Mouse (Mus musculus) kidney, embryonic 15.5 days (tissue): ENCODE measurements at regions not wholly inside any gene's neighbourhood (a gene's known extent, or its start where the extent isn't known, plus 50 kb on each side); places are given as distances from the start of the nearest gene placed in this dataset.

Experiments used
- ATAC-seq: fragments of 200-750 bp; cut with Nextera tagmentation; replicated peaks from 2 replicates; pipeline ENCODE4 v1.8.0; 2017; ENCODE audit warnings: moderate TSS enrichment; ENCODE audit not compliant: low FRiP score
- H3K27ac ChIP-seq: fragments of 300-500 bp; sonication (generic); 2 replicates; pipeline ENCODE4 v1.5.1; 2015; ENCODE audit warnings: mild to moderate bottlenecking, inconsistent platforms
- H3K27me3 ChIP-seq: fragments of 300-500 bp; sonication (generic); 2 replicates; pipeline ENCODE4 v1.6.1; 2015; ENCODE audit warnings: inconsistent platforms
- H3K36me3 ChIP-seq: fragments of 300-500 bp; sonication (generic); 2 replicates; pipeline ENCODE4 v1.6.1; 2015; ENCODE audit warnings: inconsistent platforms
- H3K4me1 ChIP-seq: fragments of 300-500 bp; sonication (generic); 2 replicates; pipeline ENCODE4 v1.6.1; 2015; ENCODE audit warnings: inconsistent platforms
- H3K4me2 ChIP-seq: fragments of 300-500 bp; sonication (generic); 2 replicates; pipeline ENCODE4 v1.6.1; 2015; ENCODE audit warnings: moderate library complexity, mild to moderate bottlenecking, inconsistent platforms
- H3K4me3 ChIP-seq: fragments of 300-500 bp; sonication (generic); replicated peaks from 2 replicates; pipeline ENCODE4 v1.5.1; 2015; ENCODE audit warnings: mild to moderate bottlenecking, inconsistent platforms
- H3K9ac ChIP-seq: fragments of 300-500 bp; sonication (generic); 2 replicates; pipeline ENCODE4 v1.6.1; 2015; ENCODE audit warnings: mild to moderate bottlenecking, inconsistent platforms
- H3K9me3 ChIP-seq: fragments of 300-500 bp; sonication (generic); replicated peaks from 2 replicates; pipeline ENCODE4 v1.6.1; 2016; ENCODE audit warnings: inconsistent platforms
- WGBS: fragments of 180-500 bp; shearing (Covaris S2); methylation state at CpG from one replicate; pipeline ENCODE4 v1.1.7; 2015; ENCODE audit warnings: mixed read lengths; 5-methylcytosine and 5-hydroxymethylcytosine counted together

GRCm38 (mm10) chr12:110074921-110075320 lies 203.9 kb upstream of the Dio3 start:
- no peaks in the 10 kb centered on the region for H3K27me3 ChIP-seq
- H3K9ac ChIP-seq: no peak overlapping the region
- H3K9me3 ChIP-seq: no peaks in the 10 kb centered on the region; the same call in 1 of the 2 replicates
- no peaks in the 10 kb centered on the region for H3K36me3 ChIP-seq
- WGBS: 83% methylated on average over 8 of the region's 8 CpGs
- ATAC-seq: no peak
- H3K4me3 ChIP-seq: no peak overlapping the region
- no peak overlapping the region for H3K4me2 ChIP-seq
- no peak overlapping the region for H3K27ac ChIP-seq
- peaks cover 22% of the 10 kb centered on the region for H3K4me1 ChIP-seq

GRCm38 (mm10) chr12:110077211-110077884 lies 201.5 kb upstream of the Dio3 start:
- H3K27ac ChIP-seq: peak overlapping the region; percentile 42

GRCm38 (mm10) chr12:110078081-110078505 lies 200.8 kb upstream of the Dio3 start:
- 30% methylated on average over 13 of the region's 13 CpGs for WGBS
- Histone ChIP-seq H3K27ac (peak overlapping the region; percentile 42), H3K9ac (no peak overlapping the region), H3K9me3 (peaks cover 3% of the 10 kb centered on the region; the same call in 1 of the 2 replicates), H3K4me2 (no peak overlapping the region), H3K36me3 (no peaks in the 10 kb centered on the region), H3K27me3 (no peaks in the 10 kb centered on the region), H3K4me3 (no peak overlapping the region), H3K4me1 (peaks cover 36% of the 10 kb centered on the region)
- ATAC-seq: peak; percentile 67

More at GRCm38 (mm10) chr12:110077211-110077884, 201.5 kb upstream of the Dio3 start:
- peaks cover 3% of the 10 kb centered on the region; the same call in 1 of the 2 replicates for H3K9me3 ChIP-seq
- H3K27me3 ChIP-seq: no peaks in the 10 kb centered on the region
- peaks cover 28% of the 10 kb centered on the region for H3K4me1 ChIP-seq
- ATAC-seq: peak; percentile 71
- no peaks in the 10 kb centered on the region for H3K36me3 ChIP-seq
- no peak overlapping the region for H3K4me3 ChIP-seq
- 26% methylated on average over 6 of the region's 6 CpGs for WGBS
- H3K9ac ChIP-seq: no peak overlapping the region
- no peak overlapping the region for H3K4me2 ChIP-seq

GRCm38 (mm10) chr12:110081831-110082615 lies 196.8 kb upstream of the Dio3 start:
- Histone ChIP-seq H3K36me3 (no peaks in the 10 kb centered on the region), H3K4me2 (no peak overlapping the region), H3K4me1 (peaks cover 35% of the 10 kb centered on the region), H3K9me3 (peaks cover 3% of the 10 kb centered on the region; the same call in 1 of the 2 replicates), H3K4me3 (no peak overlapping the region), H3K9ac (no peak overlapping the region), H3K27ac (no peak overlapping the region), H3K27me3 (no peaks in the 10 kb centered on the region)
- 62% methylated on average over 3 of the region's 3 CpGs for WGBS
- 0 out of 2 replicates have a peak, but pooled peaks have one; percentile 12 for ATAC-seq

- Histone ChIP-seq H3K27ac (0 out of 2 replicates have a peak overlapping the region, but pooled peaks have one; percentile 37), H3K4me3 (no peak overlapping the region), H3K9me3 (peaks cover 3% of the 10 kb centered on the region; the same call in 1 of the 2 replicates), H3K4me1 (peaks cover 28% of the 10 kb centered on the region), H3K4me2 (0 out of 2 replicates have a peak overlapping the region, but pooled peaks have one; percentile 2), H3K36me3 (no peaks in the 10 kb centered on the region), H3K9ac (no peak overlapping the region), H3K27me3 (no peaks in the 10 kb centered on the region)
- ATAC-seq: peak; percentile 81
- WGBS: 10% methylated on average over 13 of the region's 13 CpGs
These were observed 195.9 kb upstream of the Dio3 start for GRCm38 (mm10) chr12:110082921-110083320.

GRCm38 (mm10) chr12:110083471-110083870 lies 195.4 kb upstream of the Dio3 start:
- 0 out of 2 replicates have a peak overlapping the region, but pooled peaks have one; percentile 37 for H3K27ac ChIP-seq
- no peaks in the 10 kb centered on the region for H3K36me3 ChIP-seq
- WGBS: 42% methylated on average over 5 of the region's 5 CpGs
- peaks cover 3% of the 10 kb centered on the region; the same call in 1 of the 2 replicates for H3K9me3 ChIP-seq
- H3K4me1 ChIP-seq: peaks cover 23% of the 10 kb centered on the region
- no peak overlapping the region for H3K4me3 ChIP-seq
- H3K27me3 ChIP-seq: no peaks in the 10 kb centered on the region
- no peak for ATAC-seq
- no peak overlapping the region for H3K9ac ChIP-seq
- H3K4me2 ChIP-seq: 0 out of 2 replicates have a peak overlapping the region, but pooled peaks have one; percentile 2

DNA sequence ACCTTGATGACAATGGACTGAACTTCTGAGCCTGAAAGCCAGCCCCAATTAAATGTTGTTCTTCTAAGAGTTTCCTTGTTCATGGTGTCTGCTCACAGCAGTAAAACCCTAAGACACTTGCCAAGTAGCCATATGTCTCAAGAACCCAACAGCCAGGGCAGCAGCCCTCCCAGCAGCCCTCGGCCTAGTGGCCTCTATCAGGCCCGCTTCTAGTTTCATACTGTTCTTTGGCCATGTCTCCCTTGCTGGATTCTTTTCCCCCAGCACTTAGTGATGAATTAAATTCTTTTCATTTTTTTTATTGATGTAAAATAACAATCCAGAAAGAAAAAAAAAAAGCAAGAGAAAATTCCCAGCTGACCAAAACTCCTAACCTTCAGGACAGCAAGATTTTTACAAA lies 191.9 kb upstream of the Dio3 start:
- H3K4me2 ChIP-seq: no peak overlapping the region
- WGBS: 71% methylated on average over 2 of the region's 2 CpGs
- H3K27me3 ChIP-seq: no peaks in the 10 kb centered on the region
- no peak for ATAC-seq
- no peaks in the 10 kb centered on the region for H3K36me3 ChIP-seq
- no peaks in the 10 kb centered on the region for H3K9me3 ChIP-seq
- H3K4me3 ChIP-seq: no peak overlapping the region
- H3K4me1 ChIP-seq: peaks cover 20% of the 10 kb centered on the region
- no peak overlapping the region for H3K27ac ChIP-seq
- H3K9ac ChIP-seq: no peak overlapping the region

- no peak overlapping the region for H3K4me3 ChIP-seq
- no peaks in the 10 kb centered on the region for H3K27me3 ChIP-seq
- no peak overlapping the region for H3K9ac ChIP-seq
- H3K36me3 ChIP-seq: no peaks in the 10 kb centered on the region
- H3K4me1 ChIP-seq: peaks cover 13% of the 10 kb centered on the region
- no peaks in the 10 kb centered on the region for H3K9me3 ChIP-seq
- no peak for ATAC-seq
- no peak overlapping the region for H3K27ac ChIP-seq
- no peak overlapping the region for H3K4me2 ChIP-seq
These were observed 191.1 kb upstream of the Dio3 start for GRCm38 (mm10) chr12:110087812-110088211.

- Histone ChIP-seq H3K27ac (no peak overlapping the region), H3K9me3 (0 out of 2 replicates have a peak, but pooled peaks cover 8% of the 10 kb centered on the region), H3K4me2 (no peak overlapping the region), H3K4me1 (no peaks in the 10 kb centered on the region), H3K4me3 (no peak overlapping the region), H3K9ac (no peak overlapping the region), H3K27me3 (peaks cover 3% of the 10 kb centered on the region; the same call in 1 of the 2 replicates), H3K36me3 (no peaks in the 10 kb centered on the region)
- WGBS: 85% methylated on average over 7 of the region's 7 CpGs
- ATAC-seq: no peak
These were observed 176.7 kb upstream of the Dio3 start for GRCm38 (mm10) chr12:110102186-110102585.

DNA sequence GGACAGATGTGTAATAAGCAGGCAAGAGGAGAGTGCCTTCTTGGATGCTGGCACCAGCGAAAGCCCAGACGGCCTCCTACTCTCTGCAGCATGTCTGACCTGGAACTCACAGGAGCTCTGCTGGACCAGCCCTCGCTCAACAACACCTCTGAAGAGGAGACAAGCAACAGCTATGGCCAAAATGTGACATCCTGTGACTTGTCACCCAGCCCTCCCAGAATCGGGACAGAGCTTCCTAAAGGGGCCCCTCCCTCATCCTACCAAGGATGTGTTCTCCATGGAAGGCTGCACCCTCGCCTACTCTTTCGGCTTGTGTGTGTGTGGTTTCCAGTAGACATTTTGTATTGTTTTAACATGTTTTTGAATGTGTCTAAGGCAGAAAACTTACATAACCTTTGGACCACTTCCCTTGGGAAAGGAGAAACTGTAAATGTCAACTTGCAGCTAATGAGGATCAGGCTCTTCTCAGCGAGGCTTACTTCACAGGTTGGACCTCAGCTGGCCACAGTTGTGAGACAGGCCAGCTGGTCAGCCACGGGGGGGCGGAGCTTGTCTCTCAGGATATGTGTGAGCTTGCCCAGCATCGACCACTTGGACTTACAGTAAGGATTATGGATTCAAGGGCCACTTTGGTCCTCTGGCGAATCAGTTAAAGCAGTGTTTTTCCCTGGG lies 166.7 kb upstream of the Dio3 start:
- H3K4me2 ChIP-seq: no peak overlapping the region
- peak; percentile 75; the same call in 1 of the 2 replicates for ATAC-seq
- H3K27me3 ChIP-seq: peaks cover 16% of the 10 kb centered on the region; the same call in 1 of the 2 replicates
- no peak overlapping the region for H3K4me3 ChIP-seq
- WGBS: 51% methylated on average over 11 of the region's 11 CpGs
- no peak overlapping the region for H3K9ac ChIP-seq
- H3K36me3 ChIP-seq: no peaks in the 10 kb centered on the region
- no peak overlapping the region for H3K27ac ChIP-seq
- H3K4me1 ChIP-seq: peaks cover 15% of the 10 kb centered on the region; the same call in 1 of the 2 replicates
- H3K9me3 ChIP-seq: no peaks in the 10 kb centered on the region

GRCm38 (mm10) chr12:110112723-110113105 lies 166.2 kb upstream of the Dio3 start:
- Histone ChIP-seq H3K36me3 (no peaks in the 10 kb centered on the region), H3K9me3 (no peaks in the 10 kb centered on the region), H3K9ac (no peak overlapping the region), H3K27me3 (peaks cover 16% of the 10 kb centered on the region; the same call in 1 of the 2 replicates), H3K4me2 (no peak overlapping the region), H3K4me3 (no peak overlapping the region), H3K27ac (no peak overlapping the region), H3K4me1 (peaks cover 15% of the 10 kb centered on the region; the same call in 1 of the 2 replicates)
- 60% methylated on average over 7 of the region's 7 CpGs for WGBS
- no peak for ATAC-seq
